Mouse (Mus musculus): Measurements from ENCODE around the gene Mtmr1.

GRCm38 (mm10) chrX:71355331-71355730, 9.2 kb upstream of the Mtmr1 start:
- TF ChIP-seq EP300 (optimal IDR thresholded peaks at IDR 0.05), result no peak
- no peak for TF ChIP-seq CTCF (IDR thresholded peaks at IDR 0.05; ENCODE audit: low read depth)

Data from stomach, postnatal 0 days (tissue).